Mouse (Mus musculus): ENCODE measurements around the gene Fam120b. TPM values are rescaled to one million over a fixed set of nuclear protein-coding genes. Genes with fewer than 3 reads are reported as not detected.
"Not testable (repeated sequence)": the region's sequence is repeated elsewhere in the genome, so short reads cannot be mapped to it uniquely, and the experiment has no call there.

Gene Fam120b
- polyA plus RNA-seq, 1 experiment from 2014 or later = 44.5 TPM

DNA sequence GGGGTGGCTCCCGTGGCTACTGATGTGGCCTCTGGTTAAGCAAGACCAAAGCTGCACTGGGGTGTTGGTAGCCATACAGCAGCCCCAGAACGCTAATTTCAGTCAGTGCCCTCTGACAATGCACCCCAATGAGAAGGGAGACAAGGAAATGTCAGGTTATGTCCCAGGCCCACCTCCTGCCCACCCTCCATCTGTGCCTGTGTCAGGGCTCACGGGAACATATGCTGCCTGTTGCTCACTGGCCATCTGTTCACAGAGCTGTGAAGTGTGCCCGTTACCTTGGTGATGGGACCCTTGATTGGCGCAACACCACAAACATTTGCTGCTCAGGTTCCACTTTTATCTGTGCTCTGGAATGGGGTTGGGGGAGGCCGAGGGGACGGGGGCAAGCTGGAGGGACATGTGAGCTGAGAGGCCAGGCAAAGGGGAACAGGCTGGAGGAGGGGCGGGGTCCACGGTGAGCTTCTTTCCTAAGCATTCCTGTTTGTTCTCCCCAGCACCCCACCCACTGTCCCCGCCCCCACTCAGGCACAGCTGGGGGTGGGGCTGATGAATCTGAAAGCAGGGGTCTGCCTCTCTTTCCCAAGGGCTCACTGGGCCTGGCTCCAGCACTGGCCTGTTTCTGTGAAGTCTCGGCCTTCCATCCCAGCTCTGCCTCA lies 44.6 kb downstream of the Fam120b start:
- Histone ChIP-seq H3K4me2 (peak overlapping the region; percentile 35), H3K36me3 (no peaks in the 10 kb centered on the region), H3K9ac (replicated peaks) (no peak overlapping the region), H3K4me1 (peaks cover 14% of the 10 kb centered on the region), H3K27me3 (replicated peaks) (no peaks in the 10 kb centered on the region), H3K9me3 (replicated peaks) (no peaks in the 10 kb centered on the region), H3K27ac (replicated peaks) (0 out of 2 replicates have a peak overlapping the region, but pooled peaks have one; percentile 9), H3K4me3 (replicated peaks) (no peak overlapping the region)
- 5% methylated on average over 11 of the region's 11 CpGs for WGBS
- peak; percentile 69 for ATAC-seq (ENCODE audit: low FRiP score)

GRCm38 (mm10) chr17:15445421-15445820 lies 49.4 kb downstream of the Fam120b start:
- H3K27me3 ChIP-seq (replicated peaks) = no peaks in the 10 kb centered on the region
- no peak overlapping the region for H3K27ac ChIP-seq (replicated peaks)
- H3K4me2 ChIP-seq = no peak overlapping the region
- WGBS = 96% methylated on average over 3 of the region's 3 CpGs
- no peaks in the 10 kb centered on the region for H3K36me3 ChIP-seq
- no peak overlapping the region for H3K4me3 ChIP-seq (replicated peaks)
- no peaks in the 10 kb centered on the region for H3K9me3 ChIP-seq (replicated peaks)
- peaks cover 10% of the 10 kb centered on the region for H3K4me1 ChIP-seq
- no peak for ATAC-seq (ENCODE audit: low FRiP score)
- H3K9ac ChIP-seq (replicated peaks) = no peak overlapping the region

DNA sequence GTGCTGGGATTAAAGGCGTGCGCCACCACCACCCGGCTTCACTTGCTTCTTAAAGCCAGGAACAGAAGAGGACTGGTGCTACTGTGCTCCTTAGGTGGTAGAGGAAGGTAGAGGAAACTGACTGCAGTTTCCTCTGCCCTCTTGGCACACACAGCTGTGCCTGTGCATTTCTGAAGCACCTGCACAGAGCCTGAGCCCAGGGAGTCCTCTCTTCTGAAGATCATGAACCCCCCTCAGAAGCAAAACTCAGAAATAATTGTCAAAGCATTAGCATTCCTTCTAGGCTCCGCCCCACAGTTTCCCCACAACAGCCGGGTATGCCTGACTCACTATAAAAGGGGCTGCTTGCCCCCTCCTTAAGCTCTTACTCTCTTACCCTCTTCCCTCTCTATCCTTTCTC lies 51.8 kb downstream of the Fam120b start:
- H3K27ac ChIP-seq (replicated peaks) = no peak overlapping the region
- no peaks in the 10 kb centered on the region for H3K9me3 ChIP-seq (replicated peaks)
- no peak overlapping the region for H3K4me3 ChIP-seq (replicated peaks)
- no peaks in the 10 kb centered on the region for H3K27me3 ChIP-seq (replicated peaks)
- H3K36me3 ChIP-seq = no peaks in the 10 kb centered on the region
- no peak overlapping the region for H3K4me2 ChIP-seq
- no peak for ATAC-seq (ENCODE audit: low FRiP score)
- H3K4me1 ChIP-seq = no peaks in the 10 kb centered on the region
- no peak overlapping the region for H3K9ac ChIP-seq (replicated peaks)
- WGBS = 75% methylated on average over 5 of the region's 5 CpGs

GRCm38 (mm10) chr17:15449144-15449543 lies 53.1 kb downstream of the Fam120b start:
- not testable (repeated sequence) for H3K9me3 ChIP-seq (replicated peaks); H3K27ac ChIP-seq (replicated peaks); H3K4me2 ChIP-seq; H3K4me3 ChIP-seq (replicated peaks); H3K36me3 ChIP-seq; H3K4me1 ChIP-seq; H3K9ac ChIP-seq (replicated peaks); ATAC-seq (ENCODE audit: low FRiP score); H3K27me3 ChIP-seq (replicated peaks)
- 71% methylated on average over 6 of the region's 6 CpGs for WGBS

DNA sequence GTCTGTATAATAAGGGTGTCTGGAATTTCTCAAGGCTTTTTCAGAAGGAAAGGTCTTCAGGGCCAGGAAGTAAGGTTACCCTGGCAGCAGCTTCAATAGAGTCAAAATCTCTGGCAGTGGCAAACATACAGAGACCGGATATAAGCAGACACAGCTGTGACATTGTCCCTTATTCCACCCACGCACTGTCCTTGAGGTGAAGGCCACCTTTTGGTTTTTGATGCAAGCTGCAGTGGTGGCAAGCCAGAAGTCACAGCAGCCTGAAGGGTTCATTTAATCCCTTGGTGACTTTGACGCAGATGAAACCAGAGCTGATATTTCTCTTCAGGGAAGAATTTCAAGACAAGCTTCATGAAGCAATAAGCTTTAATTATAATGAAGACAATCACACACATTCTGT lies 53.6 kb downstream of the Fam120b start:
- WGBS = 69% methylated on average over 3 of the region's 3 CpGs
- Histone ChIP-seq H3K36me3 (no peaks in the 10 kb centered on the region), H3K27me3 (replicated peaks) (no peaks in the 10 kb centered on the region), H3K4me2 (no peak overlapping the region), H3K4me1 (no peaks in the 10 kb centered on the region), H3K27ac (replicated peaks) (no peak overlapping the region), H3K9ac (replicated peaks) (no peak overlapping the region), H3K9me3 (replicated peaks) (no peaks in the 10 kb centered on the region), H3K4me3 (replicated peaks) (no peak overlapping the region)
- no peak for ATAC-seq (ENCODE audit: low FRiP score)

DNA sequence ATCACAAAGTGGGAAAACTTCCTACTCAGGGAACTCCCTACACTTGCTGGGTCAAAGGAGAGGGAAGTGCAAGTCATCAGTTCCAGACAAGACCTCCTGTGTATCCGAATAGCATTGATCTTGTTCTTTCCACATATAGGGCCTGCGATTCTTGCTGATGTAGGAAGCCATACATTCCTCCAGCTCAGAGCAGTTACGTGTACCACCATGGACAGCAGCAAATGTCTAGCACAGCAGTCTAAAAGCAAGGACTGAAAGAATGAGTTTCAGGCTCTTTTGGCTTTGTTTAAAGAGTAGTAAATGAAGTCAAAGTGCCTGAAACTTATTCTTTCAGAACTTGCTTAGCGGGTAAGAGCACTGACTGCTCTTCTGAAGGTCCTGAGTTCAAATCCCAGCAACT lies 59.2 kb downstream of the Fam120b start:
- Histone ChIP-seq H3K27ac (replicated peaks) (no peak overlapping the region), H3K27me3 (replicated peaks) (no peaks in the 10 kb centered on the region), H3K9me3 (replicated peaks) (no peaks in the 10 kb centered on the region), H3K4me2 (no peak overlapping the region), H3K9ac (replicated peaks) (no peak overlapping the region), H3K36me3 (no peaks in the 10 kb centered on the region), H3K4me3 (replicated peaks) (no peak overlapping the region), H3K4me1 (no peaks in the 10 kb centered on the region)
- ATAC-seq (ENCODE audit: low FRiP score) = no peak
- 79% methylated on average over 4 of the region's 4 CpGs for WGBS

GRCm38 (mm10) chr17:15456595-15456994 lies 60.6 kb downstream of the Fam120b start:
- Histone ChIP-seq H3K36me3 (no peaks in the 10 kb centered on the region), H3K4me1 (no peaks in the 10 kb centered on the region), H3K9ac (replicated peaks) (no peak overlapping the region), H3K4me3 (replicated peaks) (no peak overlapping the region), H3K27me3 (replicated peaks) (no peaks in the 10 kb centered on the region), H3K27ac (replicated peaks) (no peak overlapping the region), H3K4me2 (no peak overlapping the region), H3K9me3 (replicated peaks) (no peaks in the 10 kb centered on the region)
- 91% methylated on average over 2 of the region's 2 CpGs for WGBS
- no peak for ATAC-seq (ENCODE audit: low FRiP score)

GRCm38 (mm10) chr17:15459761-15460160 lies 63.8 kb downstream of the Fam120b start:
- Histone ChIP-seq H3K4me2 (no peak overlapping the region), H3K27ac (replicated peaks) (no peak overlapping the region), H3K9ac (replicated peaks) (no peak overlapping the region), H3K4me1 (no peaks in the 10 kb centered on the region), H3K27me3 (replicated peaks) (no peaks in the 10 kb centered on the region), H3K9me3 (replicated peaks) (no peaks in the 10 kb centered on the region), H3K4me3 (replicated peaks) (no peak overlapping the region), H3K36me3 (no peaks in the 10 kb centered on the region; the same call in 1 of the 2 replicates)
- ATAC-seq (ENCODE audit: low FRiP score) = no peak
- 91% methylated on average over 4 of the region's 4 CpGs for WGBS

DNA sequence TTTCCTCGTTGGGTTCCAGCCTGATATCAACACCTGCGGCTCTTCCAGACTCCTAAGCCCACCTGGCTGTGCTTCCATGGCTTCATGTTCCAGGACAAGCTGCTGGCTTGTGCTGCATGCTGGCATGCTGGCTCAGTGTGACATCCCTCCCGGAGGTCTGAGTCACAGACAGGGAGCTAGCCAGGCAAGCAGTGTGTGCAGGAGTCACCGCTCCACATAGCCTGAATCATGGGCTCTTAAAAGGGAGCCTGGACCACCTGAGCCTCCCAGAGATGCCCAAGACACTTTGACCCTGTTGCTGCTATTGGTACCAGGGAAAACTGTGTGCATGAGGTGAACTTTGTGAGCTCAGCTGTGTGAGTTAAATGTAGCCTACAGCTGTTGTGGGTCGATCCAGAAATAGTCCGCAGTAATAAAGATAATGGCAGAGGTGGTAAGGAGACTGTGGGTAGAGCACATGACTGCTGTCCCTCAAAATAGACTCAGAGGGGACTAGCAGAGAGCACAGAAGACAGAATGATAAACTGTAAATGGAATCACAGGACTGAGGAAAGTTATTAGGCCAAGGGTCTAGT lies 66.0 kb downstream of the Fam120b start:
- no peaks in the 10 kb centered on the region; the same call in 1 of the 2 replicates for H3K36me3 ChIP-seq
- H3K4me1 ChIP-seq = no peaks in the 10 kb centered on the region
- H3K4me3 ChIP-seq (replicated peaks) = no peak overlapping the region
- no peak for ATAC-seq (ENCODE audit: low FRiP score)
- no peak overlapping the region for H3K27ac ChIP-seq (replicated peaks)
- H3K9ac ChIP-seq (replicated peaks) = no peak overlapping the region
- H3K9me3 ChIP-seq (replicated peaks) = no peaks in the 10 kb centered on the region
- no peaks in the 10 kb centered on the region for H3K27me3 ChIP-seq (replicated peaks)
- WGBS = 96% methylated on average over 6 of the region's 6 CpGs
- H3K4me2 ChIP-seq = no peak overlapping the region

DNA sequence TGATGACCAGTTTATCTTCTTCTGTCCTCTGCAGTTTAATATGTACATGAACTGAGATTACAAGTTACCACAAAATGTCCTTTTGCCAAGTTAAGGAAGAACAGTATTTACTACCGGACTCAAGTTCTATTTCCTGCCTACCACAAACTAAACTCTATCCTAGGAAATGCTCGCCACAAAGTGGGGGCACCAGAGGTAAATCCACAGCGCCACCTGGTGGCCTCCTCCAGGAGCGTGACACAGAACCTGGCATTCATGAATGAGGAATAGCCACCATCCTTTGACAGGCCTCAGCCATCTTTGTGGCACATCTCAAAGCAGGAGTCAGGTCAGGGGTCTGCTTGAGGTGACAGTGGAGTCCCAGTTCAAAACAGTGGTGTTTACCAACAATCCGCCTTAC lies 71.7 kb downstream of the Fam120b start:
- 27% methylated on average over 5 of the region's 5 CpGs for WGBS
- no peak overlapping the region for H3K27ac ChIP-seq (replicated peaks)
- no peak overlapping the region for H3K4me3 ChIP-seq (replicated peaks)
- peaks cover 29% of the 10 kb centered on the region for H3K36me3 ChIP-seq
- no peak overlapping the region for H3K4me2 ChIP-seq
- H3K4me1 ChIP-seq = no peaks in the 10 kb centered on the region
- no peak overlapping the region for H3K9ac ChIP-seq (replicated peaks)
- no peak for ATAC-seq (ENCODE audit: low FRiP score)
- H3K9me3 ChIP-seq (replicated peaks) = no peaks in the 10 kb centered on the region
- H3K27me3 ChIP-seq (replicated peaks) = no peaks in the 10 kb centered on the region

- no peaks in the 10 kb centered on the region for H3K4me1 ChIP-seq
- no peak overlapping the region for H3K27ac ChIP-seq (replicated peaks)
- H3K4me2 ChIP-seq = no peak overlapping the region
- H3K4me3 ChIP-seq (replicated peaks) = no peak overlapping the region
- no peaks in the 10 kb centered on the region for H3K9me3 ChIP-seq (replicated peaks)
- no peak overlapping the region for H3K9ac ChIP-seq (replicated peaks)
- 97% methylated on average over 4 of the region's 4 CpGs for WGBS
- peaks cover 79% of the 10 kb centered on the region for H3K36me3 ChIP-seq
- no peak for ATAC-seq (ENCODE audit: low FRiP score)
- H3K27me3 ChIP-seq (replicated peaks) = no peaks in the 10 kb centered on the region
Observed at GRCm38 (mm10) chr17:15472671-15473070, 76.7 kb downstream of the Fam120b start.

Measured in neural tube, embryonic 15.5 days (tissue).